1 mouse cellular context compared by ENCODE assay signal in genomic region chr5:34525663-34526476, GRCm38 (mm10).
TF ChIP-seq lines count a peak whose summit lies in the region.

Sh3bp2 (plus strand) TSS chr5:34525838.

TF ChIP-seq in CH12.LX, 34 proteins besides CTCF, POLR2A, EP300 and RAD21 (continued from another document):
- TF ChIP-seq NELFE (IDR thresholded peaks at IDR 0.05; ENCODE audit: low read depth, low read length) = peak; percentile 61
- 0 out of 2 replicates have a peak, but pooled peaks have one; percentile 12 for TF ChIP-seq ELF1 (IDR thresholded peaks at IDR 0.05; ENCODE audit: low read depth, low read length)
- TF ChIP-seq TCF12 (IDR thresholded peaks at IDR 0.05; ENCODE audit: low read depth, low read length) = peak; percentile 59; the same call in 1 of the 2 replicates
- peak; percentile 75 for TF ChIP-seq NRF1 (IDR thresholded peaks at IDR 0.05; ENCODE audit: low read depth, low read length)
- no peak for TF ChIP-seq TBP (conservative IDR thresholded peaks at IDR 0.05; ENCODE audit: low read depth, low read length)
- TF ChIP-seq KAT2A (IDR thresholded peaks at IDR 0.05; ENCODE audit: insufficient replicate concordance, low read length) = no peak
- peak; percentile 57; the same call in 1 of the 2 replicates for TF ChIP-seq SIN3A (IDR thresholded peaks at IDR 0.05; ENCODE audit: low read length)
- no peak for TF ChIP-seq ETS1 (conservative IDR thresholded peaks at IDR 0.05; ENCODE audit: low read depth, low read length)
- TF ChIP-seq ZMIZ1 (IDR thresholded peaks at IDR 0.05; ENCODE audit: low read depth, low read length) = 0 out of 2 replicates have a peak, but pooled peaks have one; percentile 46
- TF ChIP-seq POLR2AphosphoS2 (IDR thresholded peaks at IDR 0.05; ENCODE audit: low read depth, low read length) = no peak
- TF ChIP-seq MAX (IDR thresholded peaks at IDR 0.05; ENCODE audit: low read length) = 0 out of 2 replicates have a peak, but pooled peaks have one; percentile 16
- TF ChIP-seq MAFK (IDR thresholded peaks at IDR 0.05; ENCODE audit: insufficient replicate concordance, low read length) = no peak
- peak; percentile 23; the same call in 1 of the 2 replicates for TF ChIP-seq UBTF (IDR thresholded peaks at IDR 0.05; ENCODE audit: low read depth, low read length)
- TF ChIP-seq MAZ (IDR thresholded peaks at IDR 0.05; ENCODE audit: low read depth, low read length) = no peak
- TF ChIP-seq MEF2A (IDR thresholded peaks at IDR 0.05; ENCODE audit: borderline replicate concordance, low read depth, low read length) = no peak
- no peak for TF ChIP-seq CHD2 (IDR thresholded peaks at IDR 0.05; ENCODE audit: low read length)
- TF ChIP-seq MYC (IDR thresholded peaks at IDR 0.05; ENCODE audit: low read depth, low read length) = no peak
- no peak for TF ChIP-seq JUN (IDR thresholded peaks at IDR 0.05; ENCODE audit: insufficient read depth, low read depth, low read length)
